Mouse (Mus musculus) hematopoietic stem cell, adult 5-6 weeks (primary cell): ENCODE measurements around the gene Gm21969. TPM values are rescaled to one million over a fixed set of nuclear protein-coding genes. Genes with fewer than 3 reads are reported as not detected.

Experiments used
- ATAC-seq, 2 experiments: fragments of 125-278 bp in 1 of 2; replicated peaks in 1 of 2; 2 replicates each; pipeline ENCODE4 v1.8.0; 2016 to 2017; ENCODE audit warnings: inconsistent platforms in 2 of 2, mild to moderate bottlenecking in 2 of 2, moderate number of reproducible peaks in 2 of 2, low read depth in 1 of 2, moderate TSS enrichment in 1 of 2; ENCODE audit not compliant: low FRiP score in 2 of 2, poor library complexity in 2 of 2, severe bottlenecking in 2 of 2, insufficient read depth in 1 of 2, low TSS enrichment in 1 of 2
- total RNA-seq: library from RNA; stranded (forward); fragments of 172-1452, 232-1000 nt; gene quantifications from 2 replicates; pipeline ENCODE4 v1.2.3, GENCODE M21; 2017

Gene Gm21969
- total RNA-seq, 1 experiment from 2014 or later, result not detected

DNA sequence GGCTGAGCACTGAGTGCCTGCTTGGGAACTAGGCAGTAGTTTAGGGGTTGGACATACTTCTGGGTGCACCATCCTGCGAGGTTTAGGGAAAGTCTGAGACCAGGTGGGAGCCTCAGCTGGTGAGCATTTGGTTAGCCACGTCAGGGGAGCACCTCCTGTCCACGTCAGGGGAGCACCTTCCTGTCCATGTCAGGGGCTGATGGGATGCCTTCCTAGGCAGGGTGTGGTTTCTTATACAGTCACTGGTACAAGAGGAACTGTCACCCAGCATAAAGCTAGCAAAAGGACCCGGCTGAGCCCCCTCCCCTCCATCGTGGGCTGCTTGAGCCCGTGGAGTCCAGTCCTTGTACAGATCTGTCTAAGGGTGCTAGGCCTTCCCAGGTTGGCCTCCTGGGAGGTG is 20.6 kb upstream of the Gm21969 start:
- ATAC-seq, result no peak

- ATAC-seq, result no peak
These were observed 20.1 kb upstream of the Gm21969 start for GRCm38 (mm10) chr4:139582903-139583302.

GRCm38 (mm10) chr4:139583629-139584245 is 19.2 kb upstream of the Gm21969 start:
- no peak for ATAC-seq

DNA sequence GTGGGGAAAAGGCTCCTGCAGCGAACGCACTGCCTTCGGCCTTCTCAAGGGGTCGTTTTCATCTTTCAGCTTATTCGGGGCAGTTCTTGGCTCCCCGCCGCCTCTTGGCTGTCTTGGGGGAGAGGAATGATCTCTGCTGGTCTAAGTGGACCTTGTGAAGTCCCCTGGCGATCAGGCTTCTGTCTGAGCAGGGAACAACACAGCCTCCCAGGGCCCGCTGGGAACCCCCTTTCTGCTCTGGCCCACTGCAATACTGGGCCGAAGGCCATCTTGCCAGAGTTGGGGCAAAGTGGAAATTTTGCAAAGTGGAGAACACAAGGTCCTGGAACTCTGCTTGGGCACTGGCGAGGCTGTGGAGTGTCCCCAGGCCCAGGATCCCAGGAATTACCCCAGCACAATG is 18.3 kb upstream of the Gm21969 start:
- no peak for ATAC-seq

DNA sequence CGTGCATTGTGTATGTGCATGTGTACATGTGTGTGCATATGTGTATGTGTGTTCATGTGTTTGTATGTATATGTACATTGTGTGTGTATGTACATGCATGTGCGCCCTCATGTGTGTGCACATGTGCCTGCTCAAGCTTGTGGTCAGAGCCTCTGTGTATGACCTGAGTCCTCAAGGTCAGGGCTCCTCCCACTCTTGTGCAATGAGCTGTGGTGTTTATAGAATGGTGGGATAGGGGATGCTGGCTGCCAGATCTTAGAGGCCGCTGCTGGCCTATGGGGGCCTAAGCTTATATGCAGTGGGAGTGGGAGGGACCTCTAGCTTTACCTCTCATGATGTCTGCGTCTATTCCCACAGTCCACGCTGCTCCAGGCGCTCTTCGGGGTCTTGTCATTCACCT is 17.3 kb upstream of the Gm21969 start:
- no peak for ATAC-seq

DNA sequence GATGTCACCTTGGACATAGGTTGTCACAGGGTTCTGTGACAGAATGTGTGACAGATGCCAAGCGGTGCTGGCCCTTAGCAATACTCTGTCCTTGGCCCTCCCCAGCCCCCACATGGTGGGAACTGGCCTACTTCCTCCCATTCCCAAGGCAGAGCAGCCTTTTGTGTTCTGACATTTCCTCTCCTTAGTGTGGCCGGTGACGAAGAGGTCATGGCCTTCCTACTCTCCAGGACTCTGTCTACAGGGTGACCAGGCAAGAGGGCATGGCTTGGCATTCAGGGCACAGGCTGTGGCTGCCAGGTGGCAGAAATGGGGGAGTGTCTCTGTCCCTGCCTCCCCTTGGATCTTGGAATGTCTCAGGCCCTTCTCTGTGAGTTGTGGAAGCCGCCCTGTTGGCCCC is 15.6 kb upstream of the Gm21969 start:
- no peak for ATAC-seq

GRCm38 (mm10) chr4:139587773-139588172 is 15.2 kb upstream of the Gm21969 start:
- no peak for ATAC-seq

DNA sequence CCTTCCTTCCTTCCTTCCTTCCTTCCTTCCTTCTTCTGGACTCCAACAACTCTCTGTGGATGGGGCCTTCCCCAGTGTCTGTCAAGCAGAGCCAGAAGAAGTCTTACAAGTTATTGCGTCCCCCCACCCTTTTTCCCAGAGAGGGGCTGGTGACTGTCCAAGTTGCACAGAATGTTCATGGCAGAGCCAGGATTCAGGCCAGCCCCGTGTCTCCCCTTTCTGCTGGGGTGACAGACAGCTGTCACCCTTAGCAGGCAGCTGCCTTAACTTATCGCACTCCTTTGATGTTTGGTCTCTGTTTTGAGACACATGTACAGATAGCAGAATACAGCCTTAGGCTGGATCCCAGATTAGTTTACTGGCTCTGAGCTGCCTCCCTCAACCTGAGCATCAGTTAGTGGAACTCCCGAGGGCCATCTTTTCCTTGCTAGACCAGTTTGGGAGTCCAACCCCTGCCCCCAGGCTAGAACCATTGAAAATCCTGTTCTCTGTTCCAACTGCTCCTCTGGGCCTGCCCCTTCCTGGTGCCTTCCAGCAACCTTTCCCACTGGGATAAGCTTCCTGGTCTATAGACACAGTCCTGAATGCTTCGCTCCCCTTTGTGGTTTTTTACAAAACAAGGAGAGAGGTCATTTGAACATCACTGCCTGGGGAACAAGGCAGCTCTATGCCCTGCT is 13.5 kb upstream of the Gm21969 start:
- no peak for ATAC-seq

DNA sequence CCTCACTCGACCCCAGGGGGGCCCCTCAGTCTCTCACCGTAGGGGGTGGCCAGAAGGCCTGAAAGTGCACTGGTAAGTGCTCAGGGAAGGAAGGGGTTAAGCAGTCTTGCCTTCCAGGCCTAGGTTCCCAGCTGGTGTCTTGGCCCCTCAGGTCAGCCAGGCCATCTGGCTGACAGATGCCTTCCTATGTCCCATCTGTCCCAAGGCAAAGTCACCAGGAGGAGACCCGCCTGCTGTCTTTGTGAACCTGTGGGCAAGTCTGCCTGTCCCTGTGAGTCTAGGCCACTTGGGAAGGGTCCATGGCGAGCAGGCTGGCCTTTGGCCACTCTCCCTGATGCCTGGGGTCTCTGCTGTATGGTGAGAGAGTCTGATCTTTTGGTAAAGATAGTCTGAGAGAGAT is 12.5 kb upstream of the Gm21969 start:
- ATAC-seq, result no peak

GRCm38 (mm10) chr4:139592895-139593294 is 10.1 kb upstream of the Gm21969 start:
- no peak for ATAC-seq

DNA sequence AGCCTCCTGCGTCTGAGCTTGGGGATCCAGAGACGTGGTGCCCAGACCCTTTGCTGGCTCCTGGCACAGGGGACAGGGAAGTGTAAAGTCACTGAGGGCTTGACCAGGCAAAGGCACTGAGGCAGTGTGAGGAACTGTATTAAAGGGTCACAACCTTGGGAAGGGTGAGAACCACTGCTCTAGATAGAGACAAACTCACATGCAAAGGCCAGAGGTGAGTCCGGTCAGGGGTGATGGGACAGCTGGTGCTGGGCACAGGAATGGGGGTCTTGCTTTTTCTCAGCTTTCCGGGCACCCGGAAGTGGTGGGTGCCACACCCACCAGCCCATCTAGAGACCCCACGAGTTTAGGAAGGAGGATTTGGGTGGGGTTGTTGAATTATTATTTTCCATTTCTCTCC is 9.6 kb upstream of the Gm21969 start:
- ATAC-seq, result no peak

DNA sequence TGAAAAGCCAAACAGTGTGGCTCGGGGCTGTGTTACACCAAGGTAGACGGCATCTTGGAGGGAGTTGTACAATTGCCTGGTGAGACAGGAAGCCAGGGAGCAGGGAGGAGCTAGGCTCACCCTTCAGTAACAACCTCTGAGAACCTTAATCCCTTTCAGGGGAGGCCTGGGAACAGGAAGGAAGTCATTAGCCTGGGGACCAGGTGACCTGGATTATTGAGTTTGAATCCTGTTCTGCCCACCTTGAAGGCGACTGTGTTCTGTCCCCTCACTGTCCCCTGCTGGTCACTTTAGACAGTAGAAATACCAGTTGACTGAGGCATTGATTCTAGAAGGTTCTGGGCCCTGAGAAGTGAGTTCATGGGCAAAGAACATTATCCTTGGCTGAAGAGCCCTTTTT is 8.9 kb upstream of the Gm21969 start:
- no peak for ATAC-seq

DNA sequence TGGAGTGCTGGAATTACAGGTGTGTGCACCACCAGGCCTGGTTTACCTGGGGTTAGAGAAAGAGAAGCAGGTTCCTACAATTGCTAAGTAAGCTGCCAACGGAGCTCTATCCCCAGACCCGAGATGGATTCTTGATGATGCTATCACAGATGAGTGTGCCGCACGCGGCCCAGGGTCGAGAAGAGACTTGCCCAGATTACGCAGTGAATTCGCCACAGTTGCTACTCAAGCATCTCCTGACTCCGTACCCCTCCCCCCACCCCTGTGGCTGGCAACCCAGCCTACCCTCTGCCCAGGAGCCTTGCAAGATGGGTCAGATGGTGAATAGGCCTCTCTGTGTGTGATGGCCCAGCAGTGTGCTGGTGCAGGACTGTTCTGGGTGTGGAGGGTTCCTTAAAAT is 6.3 kb upstream of the Gm21969 start:
- peak; percentile 1 to 8; a peak in 2 of 4 replicates for ATAC-seq

DNA sequence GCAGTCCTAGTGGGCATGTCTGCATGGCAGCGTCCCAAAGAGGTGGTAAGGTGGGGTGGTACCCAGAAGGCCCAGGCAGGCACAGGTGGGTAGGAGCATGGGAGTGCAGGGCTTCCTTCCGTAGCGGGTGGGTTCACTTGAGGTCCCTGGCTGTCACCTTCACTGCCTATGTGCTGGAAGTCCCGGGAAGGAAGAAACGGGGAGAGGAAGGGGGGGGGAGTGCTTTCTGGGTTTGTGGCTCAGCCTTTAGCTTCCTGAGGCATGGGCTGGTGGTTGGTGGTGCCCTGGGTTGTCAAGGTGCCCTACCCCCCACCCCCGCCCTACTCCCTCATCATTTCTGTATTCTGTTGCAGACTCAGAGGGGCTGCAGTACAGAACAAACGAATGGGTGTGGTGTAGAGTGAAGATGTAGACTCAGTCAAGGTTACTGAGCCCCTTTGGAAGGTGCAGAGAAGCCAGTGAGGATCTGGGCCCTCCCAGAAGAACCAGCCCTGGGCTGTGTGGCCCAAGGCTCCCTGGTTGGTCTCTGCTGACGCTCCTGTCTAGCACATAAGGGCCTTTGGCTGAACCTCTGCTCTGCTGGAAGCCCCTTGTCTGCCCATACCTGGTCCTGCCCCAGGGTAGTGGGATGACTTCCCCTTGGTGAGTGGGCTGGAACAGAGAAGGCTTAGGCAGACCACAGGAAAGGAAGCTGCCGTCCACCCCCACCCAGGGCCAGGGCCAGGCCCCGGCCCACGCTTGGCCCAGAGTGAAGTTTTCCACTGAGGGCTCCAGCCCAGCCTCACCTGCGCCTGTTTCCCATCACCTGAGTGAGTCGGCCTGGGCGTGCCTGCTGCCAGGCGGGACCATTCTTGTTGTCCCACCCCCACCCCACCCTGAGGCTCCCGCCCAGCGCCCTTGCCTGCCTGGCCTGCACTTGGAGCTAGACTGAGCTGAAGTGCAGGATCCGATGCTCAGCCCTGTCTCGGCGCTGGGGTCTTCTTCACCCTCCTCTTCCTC is 5.4 kb upstream of the Gm21969 start:
- peak; percentile 60 to 63 for ATAC-seq

DNA sequence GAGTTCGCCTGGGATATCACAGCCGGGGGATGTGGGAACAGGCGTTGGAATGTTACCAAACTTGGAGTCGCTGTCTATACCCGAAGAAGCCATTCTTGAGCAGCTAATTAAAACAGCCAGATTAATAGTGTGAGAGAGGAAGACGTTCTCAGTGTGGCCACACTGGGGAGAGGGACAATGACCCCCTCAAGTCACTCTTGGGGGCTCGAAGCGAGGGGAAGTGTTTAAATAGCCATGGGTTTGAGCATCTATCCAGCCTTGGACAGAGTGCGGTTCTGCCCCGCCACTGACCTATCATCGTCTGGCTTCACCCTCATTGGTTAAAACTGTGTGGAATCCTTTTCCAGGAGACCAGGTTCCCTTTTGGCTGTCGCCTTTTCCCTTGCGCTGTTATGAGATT is 4.6 kb upstream of the Gm21969 start:
- no peak for ATAC-seq

DNA sequence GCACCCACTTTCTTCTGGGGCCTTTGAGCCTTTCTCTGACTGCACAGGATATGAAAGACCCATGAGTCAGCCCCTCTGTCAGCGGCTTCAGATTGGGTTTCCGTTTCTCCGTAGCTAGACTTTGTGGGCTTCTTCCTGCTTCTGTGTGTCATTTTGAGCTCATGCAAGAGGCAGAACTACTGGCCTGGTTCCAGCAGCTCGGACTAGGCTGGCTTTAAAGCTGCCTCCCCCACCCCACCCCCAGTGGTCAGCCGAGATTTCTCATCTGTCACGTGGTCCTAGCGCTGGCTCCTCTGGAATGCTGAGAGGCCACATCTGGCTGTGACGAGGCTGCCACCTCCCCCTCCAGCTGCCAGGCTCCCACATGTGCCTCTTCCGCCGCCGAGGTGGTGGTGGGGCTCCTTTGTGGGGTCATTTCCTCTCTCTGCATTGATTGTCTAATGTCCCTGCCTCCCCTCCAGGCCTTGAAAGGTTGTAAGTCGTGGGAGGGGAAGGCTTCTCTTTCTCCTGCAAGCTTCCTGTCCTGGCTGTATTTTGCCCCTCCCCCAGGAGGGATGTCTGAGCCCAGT is 4.0 kb upstream of the Gm21969 start:
- peak; percentile 19 to 39; a peak in 3 of 4 replicates for ATAC-seq

DNA sequence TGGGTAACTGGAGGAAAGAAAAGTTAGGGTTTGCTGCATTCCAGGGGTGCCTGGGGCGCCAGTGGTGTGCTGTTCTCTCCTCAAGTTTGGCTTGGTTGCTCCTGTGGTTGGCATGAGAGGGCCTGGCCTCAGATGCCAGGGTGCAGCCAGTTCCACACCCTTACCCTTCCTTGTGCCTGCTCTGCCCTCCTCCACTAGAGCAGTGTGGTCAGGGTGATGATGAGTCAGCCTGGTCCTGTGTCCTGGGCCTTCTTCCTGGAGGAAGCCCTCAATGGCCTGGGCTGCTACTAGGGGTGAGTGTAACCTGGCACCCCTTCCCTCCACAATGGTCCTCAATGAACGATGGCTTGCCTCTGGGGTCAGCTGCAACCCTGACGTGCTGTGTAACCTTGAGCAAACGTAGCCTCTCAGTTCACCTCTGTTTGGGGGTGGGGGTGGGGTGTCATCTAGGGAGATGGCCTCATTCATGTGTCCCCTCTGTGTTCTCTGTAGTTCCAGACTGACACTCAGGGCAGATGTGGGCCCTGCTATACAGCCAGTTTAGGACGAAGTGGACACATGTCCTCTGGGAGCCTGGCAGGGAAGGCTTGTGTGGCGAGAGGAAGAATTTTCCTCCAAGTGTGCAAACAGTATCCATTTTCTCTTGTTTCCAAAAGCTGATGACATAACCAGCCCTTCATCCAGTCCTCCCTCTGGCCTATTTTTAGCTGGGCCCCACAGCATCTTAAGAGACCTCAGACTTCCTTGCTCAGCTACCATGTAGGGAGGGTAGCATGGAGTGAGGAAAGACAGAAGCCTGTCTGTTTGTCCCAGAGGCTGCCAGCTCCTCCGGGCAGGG is 1.2 kb upstream of the Gm21969 start:
- no peak for ATAC-seq
